Mouse (Mus musculus) heart, embryonic 12.5 days (tissue): ENCODE results near the gene Plscr1. TPM values are rescaled to one million over a fixed set of nuclear protein-coding genes. Genes with fewer than 3 reads are reported as not detected.

Experiments used
- ATAC-seq: fragments of 200-750 bp; cut with Nextera tagmentation; 2 replicates; pipeline ENCODE4 v1.8.0; 2017; ENCODE audit warnings: moderate TSS enrichment, moderate library complexity; ENCODE audit not compliant: insufficient number of reproducible peaks, low FRiP score
- H3K27ac ChIP-seq: fragments of 300-500 bp; sonication (generic); 2 replicates; pipeline ENCODE4 v1.5.1; 2016; ENCODE audit warnings: mild to moderate bottlenecking, moderate library complexity; ENCODE audit not compliant: poor library complexity, severe bottlenecking
- H3K27me3 ChIP-seq: fragments of 300-500 bp; sonication (generic); replicated peaks from 2 replicates; pipeline ENCODE4 v1.6.1; 2016; ENCODE audit warnings: mild to moderate bottlenecking, moderate library complexity
- H3K36me3 ChIP-seq: fragments of 300-500 bp; sonication (generic); 2 replicates; pipeline ENCODE4 v1.6.1; 2016; ENCODE audit warnings: mild to moderate bottlenecking, moderate library complexity
- H3K4me1 ChIP-seq: fragments of 300-500 bp; sonication (generic); replicated peaks from 2 replicates; pipeline ENCODE4 v1.6.1; 2016; ENCODE audit warnings: mild to moderate bottlenecking
- H3K4me2 ChIP-seq: fragments of 300-500 bp; sonication (generic); 2 replicates; pipeline ENCODE4 v1.6.1; 2016; ENCODE audit warnings: mild to moderate bottlenecking, moderate library complexity
- H3K4me3 ChIP-seq: fragments of 300-500 bp; sonication (generic); 2 replicates; pipeline ENCODE4 v1.5.1; 2016; ENCODE audit warnings: mild to moderate bottlenecking
- H3K9ac ChIP-seq: fragments of 300-500 bp; sonication (generic); 2 replicates; pipeline ENCODE4 v1.6.1; 2016; ENCODE audit warnings: mild to moderate bottlenecking, moderate library complexity
- H3K9me3 ChIP-seq: fragments of 300-500 bp; sonication (generic); replicated peaks from 2 replicates; pipeline ENCODE4 v1.6.1; 2016; ENCODE audit warnings: mild to moderate bottlenecking, moderate library complexity
- WGBS: fragments of 180-500 bp; shearing (Covaris S2); methylation state at CpG from one replicate; pipeline ENCODE4 v1.1.7; 2016; 5-methylcytosine and 5-hydroxymethylcytosine counted together
- polyA plus RNA-seq: library from polyadenylated mRNA; unstranded; fragments of >200 nt; fragmentation: Nextera tagmentation; extraction: Ambion mirVana; gene quantifications from 2 replicates; pipeline ENCODE4 v1.2.1, GENCODE M21; 2016

The Plscr1 gene
- polyA plus RNA-seq, 1 experiment from 2014 or later, result 41.0 TPM

- no peak for ATAC-seq
These were observed 16.2 kb downstream of the Plscr1 start for GRCm38 (mm10) chr9:92265719-92266118.

GRCm38 (mm10) chr9:92266558-92267171 lies 17.1 kb downstream of the Plscr1 start:
- Histone ChIP-seq H3K27me3 (no peaks in the 10 kb centered on the region), H3K4me3 (no peak overlapping the region), H3K27ac (no peak overlapping the region), H3K4me2 (no peak overlapping the region), H3K9me3 (no peaks in the 10 kb centered on the region), H3K4me1 (peaks cover 8% of the 10 kb centered on the region), H3K36me3 (peaks cover 63% of the 10 kb centered on the region), H3K9ac (no peak overlapping the region)
- ATAC-seq, result no peak
- WGBS, result 79% methylated on average over 8 of the region's 8 CpGs

More at GRCm38 (mm10) chr9:92265719-92266118, 16.2 kb downstream of the Plscr1 start:
- H3K4me1 ChIP-seq, result peaks cover 2% of the 10 kb centered on the region
- peak overlapping the region; percentile 7; the same call in 1 of the 2 replicates for H3K4me2 ChIP-seq
- 64% methylated on average over 4 of the region's 4 CpGs for WGBS
- no peak overlapping the region for H3K9ac ChIP-seq
- no peaks in the 10 kb centered on the region for H3K27me3 ChIP-seq
- H3K9me3 ChIP-seq, result no peaks in the 10 kb centered on the region
- no peak overlapping the region for H3K27ac ChIP-seq
- H3K36me3 ChIP-seq, result peaks cover 68% of the 10 kb centered on the region
- no peak overlapping the region for H3K4me3 ChIP-seq

- Histone ChIP-seq H3K4me3 (no peak overlapping the region), H3K4me2 (no peak overlapping the region), H3K36me3 (peaks cover 61% of the 10 kb centered on the region), H3K9me3 (no peaks in the 10 kb centered on the region), H3K4me1 (peaks cover 8% of the 10 kb centered on the region), H3K9ac (no peak overlapping the region), H3K27me3 (no peaks in the 10 kb centered on the region), H3K27ac (no peak overlapping the region)
- 58% methylated on average over 1 of the region's 1 CpGs for WGBS
- no peak for ATAC-seq
These were observed 18.2 kb downstream of the Plscr1 start for GRCm38 (mm10) chr9:92267732-92268131.

- Histone ChIP-seq H3K4me3 (no peak overlapping the region), H3K4me1 (peaks cover 16% of the 10 kb centered on the region), H3K9me3 (no peaks in the 10 kb centered on the region), H3K27ac (no peak overlapping the region), H3K4me2 (no peak overlapping the region), H3K9ac (no peak overlapping the region), H3K36me3 (peaks cover 65% of the 10 kb centered on the region), H3K27me3 (no peaks in the 10 kb centered on the region)
- 87% methylated on average over 5 of the region's 5 CpGs for WGBS
- ATAC-seq, result no peak
These were observed 20.4 kb downstream of the Plscr1 start for GRCm38 (mm10) chr9:92269829-92270404.

- Histone ChIP-seq H3K4me2 (no peak overlapping the region), H3K4me3 (no peak overlapping the region), H3K27ac (peak overlapping the region; percentile 49), H3K9me3 (no peaks in the 10 kb centered on the region), H3K27me3 (no peaks in the 10 kb centered on the region), H3K4me1 (peaks cover 25% of the 10 kb centered on the region), H3K36me3 (peaks cover 59% of the 10 kb centered on the region), H3K9ac (no peak overlapping the region)
- peak; percentile 47; the same call in 1 of the 2 replicates for ATAC-seq
- 47% methylated on average over 4 of the region's 4 CpGs for WGBS
These were observed 21.4 kb downstream of the Plscr1 start for GRCm38 (mm10) chr9:92270927-92271326.

GRCm38 (mm10) chr9:92272650-92273049 lies 23.1 kb downstream of the Plscr1 start:
- no peak overlapping the region for H3K4me2 ChIP-seq
- ATAC-seq, result no peak
- H3K36me3 ChIP-seq, result peaks cover 45% of the 10 kb centered on the region
- no peaks in the 10 kb centered on the region for H3K27me3 ChIP-seq
- WGBS, result 87% methylated on average over 4 of the region's 4 CpGs
- peaks cover 27% of the 10 kb centered on the region for H3K4me1 ChIP-seq
- H3K4me3 ChIP-seq, result no peak overlapping the region
- H3K9ac ChIP-seq, result no peak overlapping the region
- no peak overlapping the region for H3K27ac ChIP-seq
- H3K9me3 ChIP-seq, result no peaks in the 10 kb centered on the region

GRCm38 (mm10) chr9:92273271-92273670 lies 23.7 kb downstream of the Plscr1 start:
- Histone ChIP-seq H3K27ac (no peak overlapping the region), H3K4me1 (peaks cover 27% of the 10 kb centered on the region), H3K9me3 (no peaks in the 10 kb centered on the region), H3K9ac (no peak overlapping the region), H3K36me3 (peaks cover 39% of the 10 kb centered on the region), H3K27me3 (no peaks in the 10 kb centered on the region), H3K4me2 (no peak overlapping the region), H3K4me3 (no peak overlapping the region)
- WGBS, result 83% methylated on average over 2 of the region's 2 CpGs
- no peak for ATAC-seq

- peaks cover 27% of the 10 kb centered on the region for H3K4me1 ChIP-seq
- no peak overlapping the region for H3K4me2 ChIP-seq
- no peaks in the 10 kb centered on the region for H3K9me3 ChIP-seq
- H3K27ac ChIP-seq, result 0 out of 2 replicates have a peak overlapping the region, but pooled peaks have one; percentile 2
- H3K27me3 ChIP-seq, result no peaks in the 10 kb centered on the region
- H3K9ac ChIP-seq, result no peak overlapping the region
- ATAC-seq, result no peak
- WGBS, result 46% methylated on average over 6 of the region's 6 CpGs
- H3K4me3 ChIP-seq, result no peak overlapping the region
- peaks cover 30% of the 10 kb centered on the region for H3K36me3 ChIP-seq
These were observed 24.6 kb downstream of the Plscr1 start for GRCm38 (mm10) chr9:92273956-92274762.

- Histone ChIP-seq H3K4me2 (peak within 1 kb of the TSS; percentile 60), H3K4me3 (peak within 1 kb of the TSS; percentile 33), H3K4me1 (peaks cover 25% of the 10 kb centered on the region), H3K36me3 (peaks cover 17% of the 10 kb centered on the region), H3K9me3 (no peaks in the 10 kb centered on the region), H3K27me3 (no peaks in the 10 kb centered on the region), H3K9ac (peak within 1 kb of the TSS; percentile 53; the same call in 1 of the 2 replicates), H3K27ac (peak within 1 kb of the TSS; percentile 89)
- peak; percentile 62; the same call in 1 of the 2 replicates for ATAC-seq
- WGBS, result 45% methylated on average over 9 of the region's 9 CpGs
These were observed 26.1 kb downstream of the Plscr1 start, which contains the start of gene Plscr2 for GRCm38 (mm10) chr9:92275486-92276207. Plscr2 (plus strand) TSS chr9:92275602.

GRCm38 (mm10) chr9:92276360-92276759 lies 26.8 kb downstream of the Plscr1 start:
- no peak overlapping the region for H3K9ac ChIP-seq
- no peaks in the 10 kb centered on the region for H3K27me3 ChIP-seq
- WGBS, result 47% methylated on average over 7 of the region's 7 CpGs
- H3K36me3 ChIP-seq, result peaks cover 14% of the 10 kb centered on the region
- H3K27ac ChIP-seq, result peak overlapping the region; percentile 89
- peaks cover 19% of the 10 kb centered on the region for H3K4me1 ChIP-seq
- peak overlapping the region; percentile 60 for H3K4me2 ChIP-seq
- no peaks in the 10 kb centered on the region for H3K9me3 ChIP-seq
- no peak for ATAC-seq
- H3K4me3 ChIP-seq, result peak overlapping the region; percentile 33; the same call in 1 of the 2 replicates
